Mouse (Mus musculus): ENCODE results near the gene Flna. TPM values are rescaled to one million over a fixed set of nuclear protein-coding genes. Genes with fewer than 3 reads are reported as not detected.
A peak's percentile ranks its signal among the peaks of the same experiment; 100 is the strongest.
"Not testable (repeated sequence)": the region's sequence is repeated elsewhere in the genome, so short reads cannot be mapped to it uniquely, and the experiment has no call there.

The Flna gene
- polyA plus RNA-seq, 1 experiment from 2014 or later: 308 TPM

DNA sequence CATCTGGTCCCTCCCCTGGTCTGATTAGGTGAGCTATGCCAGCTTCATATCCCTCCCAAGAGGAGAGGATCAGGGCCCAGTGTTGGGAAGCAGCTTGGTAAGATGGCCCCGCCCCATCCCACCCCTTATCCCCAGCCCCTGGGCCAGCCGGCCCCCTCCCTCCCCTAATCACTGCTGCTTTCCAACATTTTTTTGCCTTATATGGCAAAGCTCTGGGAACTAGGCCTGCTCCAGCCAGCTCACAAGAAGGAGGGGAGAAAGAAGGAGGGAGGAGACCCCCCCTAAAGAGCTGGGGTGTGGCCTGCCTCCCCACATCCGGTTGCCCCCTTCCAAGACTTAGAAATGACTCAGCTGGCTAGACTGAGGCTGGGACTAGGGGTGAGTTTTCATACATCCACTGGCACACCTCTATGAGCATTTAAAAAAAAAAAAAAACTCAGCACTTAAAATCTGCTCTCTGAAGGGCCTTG is 5.0 kb downstream of the Flna start:
- peak overlapping the region; percentile 59 for H3K4me2 ChIP-seq
- H3K27me3 ChIP-seq: no peaks in the 10 kb centered on the region
- H3K27ac ChIP-seq: peak overlapping the region; percentile 90
- peak overlapping the region; percentile 62 for H3K4me3 ChIP-seq (replicated peaks)
- H3K4me1 ChIP-seq: 0 out of 2 replicates have a peak, but pooled peaks cover 14% of the 10 kb centered on the region
- peaks cover 40% of the 10 kb centered on the region for H3K36me3 ChIP-seq
- ATAC-seq (replicated peaks; ENCODE audit: low FRiP score): peak; percentile 52
- 43% methylated on average over 2 of the region's 3 CpGs for WGBS
- H3K9ac ChIP-seq: peak overlapping the region; percentile 64
- H3K9me3 ChIP-seq (replicated peaks): no peaks in the 10 kb centered on the region

DNA sequence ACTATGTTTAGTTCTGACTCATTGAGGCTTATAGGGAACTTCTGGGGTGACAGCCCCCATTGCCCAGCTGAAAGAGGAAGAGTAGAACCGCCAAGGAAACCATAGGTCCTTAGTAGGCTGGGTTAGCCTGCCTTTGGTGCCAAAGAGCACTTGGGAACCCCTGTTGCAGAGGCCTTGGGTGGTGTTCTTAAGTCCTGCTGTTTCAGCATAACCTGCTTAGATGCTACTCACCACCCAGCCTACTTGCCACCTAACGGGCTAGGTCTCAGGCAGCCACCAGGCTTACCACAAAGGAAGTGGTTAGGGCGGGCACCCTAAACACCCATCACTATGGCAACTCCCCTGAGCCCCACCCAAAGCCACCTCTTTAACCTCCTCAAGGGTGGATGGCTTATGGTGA is 5.8 kb downstream of the Flna start:
- Histone ChIP-seq H3K4me3 (replicated peaks) (peak overlapping the region; percentile 62), H3K36me3 (peaks cover 48% of the 10 kb centered on the region), H3K27ac (0 out of 2 replicates have a peak overlapping the region, but pooled peaks have one; percentile 59), H3K4me2 (peak overlapping the region; percentile 59), H3K4me1 (0 out of 2 replicates have a peak, but pooled peaks cover 8% of the 10 kb centered on the region), H3K9me3 (replicated peaks) (no peaks in the 10 kb centered on the region), H3K9ac (peak overlapping the region; percentile 26; the same call in 1 of the 2 replicates), H3K27me3 (no peaks in the 10 kb centered on the region)
- WGBS: 73% methylated on average over 3 of the region's 3 CpGs
- ATAC-seq (replicated peaks; ENCODE audit: low FRiP score): no peak

DNA sequence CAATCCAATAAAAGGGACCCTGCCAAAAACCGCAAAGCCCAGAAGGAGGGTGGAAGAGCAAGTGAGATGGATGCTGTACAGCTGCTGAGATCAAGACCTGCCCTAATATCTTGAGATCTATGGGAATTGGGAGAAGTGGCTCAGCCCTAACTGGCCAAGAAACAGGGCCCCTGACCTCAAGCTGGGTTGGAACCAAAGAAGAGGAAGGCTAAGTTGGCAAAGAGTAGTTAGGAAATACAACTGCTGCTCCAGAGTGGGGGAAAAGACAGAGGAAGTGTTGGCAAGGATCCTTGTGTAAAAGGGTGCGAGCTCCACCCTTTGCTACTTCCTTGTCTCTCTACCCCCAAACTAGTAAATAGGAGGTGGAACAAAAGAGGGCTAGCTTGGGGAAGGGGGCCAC is 6.2 kb downstream of the Flna start:
- Histone ChIP-seq H3K9me3 (replicated peaks) (no peaks in the 10 kb centered on the region), H3K4me2 (peak overlapping the region; percentile 59), H3K36me3 (peaks cover 52% of the 10 kb centered on the region), H3K9ac (no peak overlapping the region), H3K27me3 (no peaks in the 10 kb centered on the region), H3K4me3 (replicated peaks) (peak overlapping the region; percentile 62), H3K4me1 (0 out of 2 replicates have a peak, but pooled peaks cover 8% of the 10 kb centered on the region), H3K27ac (no peak overlapping the region)
- ATAC-seq (replicated peaks; ENCODE audit: low FRiP score): no peak
- 78% methylated on average over 2 of the region's 2 CpGs for WGBS

DNA sequence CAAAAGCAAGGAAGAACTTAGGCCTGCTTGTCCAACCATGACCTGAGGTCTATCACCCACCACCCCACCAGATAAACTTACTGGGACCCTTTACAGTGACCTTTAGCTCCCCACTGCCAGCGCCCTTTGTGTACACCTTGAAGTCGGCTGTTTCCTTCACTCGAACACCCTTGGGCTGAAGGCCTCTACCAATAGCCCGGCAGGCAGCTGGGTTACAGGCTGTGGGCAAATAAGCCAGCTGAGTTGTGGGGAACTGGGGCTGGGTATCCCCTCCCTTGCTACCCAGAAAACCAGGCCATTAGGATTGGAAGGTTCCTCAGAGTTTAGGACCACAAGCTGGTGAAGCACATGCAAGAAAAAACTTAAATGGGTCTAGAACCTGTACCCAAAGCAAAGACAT is 9.3 kb downstream of the Flna start:
- Histone ChIP-seq H3K4me2 (no peak overlapping the region), H3K36me3 (peaks cover 79% of the 10 kb centered on the region), H3K9me3 (replicated peaks) (no peaks in the 10 kb centered on the region), H3K4me1 (0 out of 2 replicates have a peak, but pooled peaks cover 8% of the 10 kb centered on the region), H3K27me3 (no peaks in the 10 kb centered on the region), H3K4me3 (replicated peaks) (no peak overlapping the region), H3K27ac (no peak overlapping the region), H3K9ac (no peak overlapping the region)
- no peak for ATAC-seq (replicated peaks; ENCODE audit: low FRiP score)
- 87% methylated on average over 4 of the region's 4 CpGs for WGBS

DNA sequence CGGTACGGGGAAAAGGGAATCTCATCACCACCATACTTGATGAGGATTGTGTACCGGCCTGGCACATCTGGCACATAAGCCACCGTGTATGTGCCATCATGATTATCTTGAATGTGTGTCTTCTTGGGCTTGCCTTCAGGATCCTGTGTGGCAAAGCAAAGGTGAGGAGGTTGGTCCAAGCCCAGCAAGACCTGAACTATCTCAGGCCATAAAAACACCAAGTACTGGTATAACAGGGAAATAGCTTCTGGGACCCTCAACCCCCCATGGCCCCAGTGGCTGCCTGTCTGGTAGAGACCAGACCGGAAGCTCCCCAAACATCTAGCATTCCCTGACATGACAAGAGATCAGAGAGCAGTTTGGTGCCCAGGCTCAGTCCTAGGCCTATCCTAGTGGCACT is 16.4 kb downstream of the Flna start:
- Histone ChIP-seq H3K27ac (no peak overlapping the region), H3K4me3 (replicated peaks) (no peak overlapping the region), H3K4me2 (no peak overlapping the region), H3K27me3 (no peaks in the 10 kb centered on the region), H3K36me3 (peaks cover 96% of the 10 kb centered on the region), H3K9ac (no peak overlapping the region), H3K9me3 (replicated peaks) (no peaks in the 10 kb centered on the region), H3K4me1 (no peaks in the 10 kb centered on the region)
- WGBS: 97% methylated on average over 5 of the region's 5 CpGs
- ATAC-seq (replicated peaks; ENCODE audit: low FRiP score): no peak

DNA sequence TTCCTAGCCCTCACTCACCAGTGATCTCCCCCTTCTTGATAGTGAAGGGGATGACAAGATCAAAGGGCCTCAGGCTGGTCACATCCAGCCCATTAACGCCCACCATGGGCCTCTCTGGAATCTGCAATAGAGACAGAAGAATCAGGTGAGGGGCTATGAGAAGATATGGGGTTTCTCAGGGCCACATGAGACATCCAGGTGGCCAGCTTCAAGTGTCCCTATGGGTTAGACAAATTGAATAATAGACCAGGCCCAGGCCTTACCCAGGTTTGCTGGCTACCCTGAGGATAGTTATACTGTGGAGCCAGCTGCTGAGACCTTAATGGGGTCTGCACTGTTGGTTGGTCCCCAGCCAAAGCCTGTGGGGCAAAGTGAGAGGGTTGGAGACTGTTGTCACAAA is 19.6 kb downstream of the Flna start:
- Histone ChIP-seq H3K4me3 (replicated peaks) (no peak overlapping the region), H3K36me3 (peaks cover 100% of the 10 kb centered on the region), H3K9me3 (replicated peaks) (no peaks in the 10 kb centered on the region), H3K4me2 (no peak overlapping the region), H3K27ac (no peak overlapping the region), H3K9ac (no peak overlapping the region), H3K27me3 (no peaks in the 10 kb centered on the region), H3K4me1 (no peaks in the 10 kb centered on the region)
- no peak for ATAC-seq (replicated peaks; ENCODE audit: low FRiP score)
- 50% methylated on average over 1 of the region's 1 CpGs for WGBS

DNA sequence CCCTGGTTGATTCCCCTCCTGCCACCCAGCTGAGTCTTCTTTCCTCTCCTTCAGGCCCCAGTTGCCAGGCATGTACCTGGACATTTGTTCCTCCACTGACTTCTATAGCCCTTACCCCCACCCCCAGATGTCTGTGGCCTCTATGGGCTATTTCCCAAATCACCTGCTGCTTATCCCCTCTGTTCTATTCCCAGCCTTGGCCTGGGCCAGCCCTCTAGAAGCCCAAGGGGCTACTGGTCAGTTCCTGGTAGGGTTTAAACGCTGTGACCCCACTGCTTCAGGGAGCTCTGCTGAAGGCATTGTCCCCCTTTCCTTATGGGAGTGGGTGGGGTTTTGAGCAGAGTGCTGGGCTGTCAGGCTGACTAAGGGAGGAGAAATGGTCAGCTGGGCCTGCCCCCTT is 29.5 kb downstream of the Flna start:
- H3K4me3 ChIP-seq (replicated peaks); H3K27ac ChIP-seq; H3K9ac ChIP-seq; H3K27me3 ChIP-seq; H3K9me3 ChIP-seq (replicated peaks); H3K4me2 ChIP-seq; H3K4me1 ChIP-seq: not testable (repeated sequence)
- ATAC-seq (replicated peaks; ENCODE audit: low FRiP score): peak; percentile 33; the same call in 1 of the 2 replicates
- WGBS: 61% methylated on average over 1 of the region's 1 CpGs
- H3K36me3 ChIP-seq: peaks cover 29% of the 10 kb centered on the region

DNA sequence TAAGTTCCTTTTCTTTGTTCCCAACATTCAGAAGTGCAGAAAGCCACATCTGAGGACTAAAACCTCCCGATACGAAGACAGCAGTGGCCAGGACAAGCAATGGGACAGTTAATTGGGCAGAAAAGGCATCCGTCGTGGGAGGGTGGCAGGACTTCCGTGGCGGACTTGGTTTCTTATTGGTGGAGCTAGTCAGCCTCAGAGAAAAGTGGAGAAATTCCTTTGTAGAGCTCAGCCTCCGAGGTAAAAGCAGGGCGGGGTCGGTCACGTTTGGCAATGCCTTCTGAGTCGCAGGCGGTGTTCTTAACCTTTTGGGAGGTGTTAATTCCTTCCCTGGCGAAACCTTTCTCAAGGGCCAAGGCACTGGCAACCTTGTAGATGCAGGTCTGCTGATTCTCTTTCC is 30.2 kb downstream of the Flna start:
- no peaks in the 10 kb centered on the region for H3K4me1 ChIP-seq
- ATAC-seq (replicated peaks; ENCODE audit: low FRiP score): no peak
- no peaks in the 10 kb centered on the region for H3K9me3 ChIP-seq (replicated peaks)
- H3K4me2 ChIP-seq: no peak overlapping the region
- no peak overlapping the region for H3K4me3 ChIP-seq (replicated peaks)
- no peak overlapping the region for H3K27ac ChIP-seq
- 61% methylated on average over 13 of the region's 13 CpGs for WGBS
- H3K9ac ChIP-seq: no peak overlapping the region
- no peaks in the 10 kb centered on the region for H3K27me3 ChIP-seq
- H3K36me3 ChIP-seq: peaks cover 23% of the 10 kb centered on the region

DNA sequence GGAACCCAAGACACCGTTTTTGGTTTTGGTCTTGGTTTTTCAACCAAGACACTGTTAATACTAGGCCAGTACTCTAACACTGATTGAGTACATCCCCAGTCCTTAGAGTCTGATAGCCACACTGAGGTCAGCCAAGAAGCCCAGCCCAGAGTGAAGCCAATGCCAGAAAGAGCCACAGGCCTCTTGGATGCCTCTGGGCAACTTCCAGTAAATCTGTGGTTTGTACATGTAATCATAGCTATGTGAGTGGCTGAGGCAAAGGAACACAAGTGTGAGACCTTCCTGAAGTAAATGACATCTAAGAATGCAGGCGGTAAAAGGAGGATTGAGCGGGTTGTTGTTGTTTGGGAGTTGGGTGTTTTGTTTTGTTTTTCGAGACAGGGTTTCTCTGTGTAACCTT is 31.1 kb downstream of the Flna start:
- Histone ChIP-seq H3K4me2 (no peak overlapping the region), H3K4me3 (replicated peaks) (no peak overlapping the region), H3K9ac (no peak overlapping the region), H3K9me3 (replicated peaks) (no peaks in the 10 kb centered on the region), H3K27me3 (no peaks in the 10 kb centered on the region), H3K4me1 (no peaks in the 10 kb centered on the region), H3K27ac (no peak overlapping the region), H3K36me3 (peaks cover 13% of the 10 kb centered on the region)
- no peak for ATAC-seq (replicated peaks; ENCODE audit: low FRiP score)
- WGBS: 94% methylated on average over 4 of the region's 4 CpGs

DNA sequence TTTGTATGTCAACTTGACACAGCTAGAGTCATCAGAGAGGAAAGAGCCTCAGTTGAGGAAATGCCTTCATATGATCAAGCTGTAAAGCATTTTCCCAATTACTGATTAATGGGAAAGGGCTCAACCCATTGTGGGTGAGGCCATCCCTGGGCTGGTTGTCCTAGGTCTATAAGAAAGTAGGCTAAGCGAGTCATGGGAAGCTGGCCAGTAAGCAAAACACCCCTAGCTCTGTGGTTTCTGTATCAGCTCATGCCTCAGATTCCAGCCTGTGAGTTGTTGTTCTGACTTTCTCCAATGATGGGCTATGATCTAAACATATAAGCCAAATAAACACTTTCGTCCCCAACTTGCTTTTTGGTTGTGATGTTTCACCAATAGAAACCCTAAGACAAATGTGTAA is 46.1 kb downstream of the Flna start:
- Histone ChIP-seq H3K27ac (no peak overlapping the region), H3K27me3 (peaks cover 10% of the 10 kb centered on the region), H3K4me1 (no peaks in the 10 kb centered on the region), H3K9ac (no peak overlapping the region), H3K4me3 (replicated peaks) (no peak overlapping the region), H3K9me3 (replicated peaks) (no peaks in the 10 kb centered on the region), H3K4me2 (no peak overlapping the region), H3K36me3 (no peaks in the 10 kb centered on the region)
- ATAC-seq (replicated peaks; ENCODE audit: low FRiP score): no peak
- 84% methylated on average over 2 of the region's 2 CpGs for WGBS

DNA sequence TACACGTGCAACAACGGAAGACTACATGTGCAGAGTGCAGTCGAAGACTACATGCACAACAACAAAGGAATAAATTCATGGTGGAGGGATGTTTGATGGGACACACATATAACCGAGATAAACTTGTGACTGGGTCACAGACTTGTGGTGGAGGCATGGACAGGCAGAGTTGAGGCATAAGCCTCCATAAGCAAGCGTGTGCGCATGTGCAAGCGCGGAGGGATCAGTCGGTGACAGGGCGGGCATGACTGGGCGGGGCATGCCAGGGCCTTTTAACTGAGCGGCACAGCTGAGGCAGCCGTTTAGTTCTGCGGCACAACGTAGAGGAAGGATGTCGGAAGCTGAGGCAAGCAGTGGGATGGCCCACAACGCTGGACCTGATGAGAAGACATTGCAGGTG is 72.7 kb downstream of the Flna start, which contains the start of gene Tktl1:
TSS of gene Tktl1 (plus strand) at position 301 of the 400 bp plus-strand sequence.
- WGBS: 89% methylated on average over 17 of the region's 17 CpGs
- no peak for ATAC-seq (replicated peaks; ENCODE audit: low FRiP score)
- no peak within 1 kb of the TSS for H3K4me3 ChIP-seq (replicated peaks)
- no peaks in the 10 kb centered on the region for H3K27me3 ChIP-seq
- H3K27ac ChIP-seq: no peak within 1 kb of the TSS
- no peaks in the 10 kb centered on the region for H3K4me1 ChIP-seq
- H3K9ac ChIP-seq: no peak within 1 kb of the TSS
- no peaks in the 10 kb centered on the region for H3K9me3 ChIP-seq (replicated peaks)
- H3K36me3 ChIP-seq: no peaks in the 10 kb centered on the region
- H3K4me2 ChIP-seq: no peak within 1 kb of the TSS

Measured in kidney, embryonic 15.5 days (tissue).